Mouse (Mus musculus): ENCODE measurements around the gene Znrf2. TPM values are rescaled to one million over a fixed set of nuclear protein-coding genes. Genes with fewer than 3 reads are reported as not detected.

The Znrf2 gene
- total and polyA plus RNA-seq, 3 experiments: 16.0 to 26.9 (median 18.3) TPM

DNA sequence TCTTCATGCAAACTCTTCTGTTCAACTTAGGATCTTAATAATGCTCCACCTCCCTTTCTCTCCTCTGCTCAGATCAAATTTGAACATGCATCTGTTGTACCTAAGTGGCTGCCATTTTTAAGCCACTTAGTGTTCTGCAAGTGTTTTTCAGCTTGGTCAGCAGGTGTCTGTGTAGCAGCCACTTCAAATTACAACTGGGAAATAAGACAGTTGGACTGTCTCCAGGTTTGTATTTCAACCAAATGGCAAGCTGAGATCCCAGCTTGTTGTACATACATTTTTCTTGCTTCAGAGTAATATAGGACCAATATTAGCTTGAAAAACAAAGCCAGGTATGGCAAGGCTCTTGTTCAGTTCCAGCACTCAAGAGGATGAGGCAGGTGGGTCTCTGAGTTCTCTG lies 61.8 kb downstream of the Znrf2 start:
- Histone ChIP-seq H3K9ac (ENCODE audit: insufficient read depth, low read depth) (no peak overlapping the region), H3K4me2 (ENCODE audit: insufficient read depth, low read depth, poor library complexity, severe bottlenecking) (no peak overlapping the region), H3K4me3 (replicated peaks in 1 of 3; ENCODE audit: low read depth in 2 of 3, low read length in 2 of 3, poor library complexity in 1 of 3) (no peak overlapping the region), H3K9me3 (replicated peaks; ENCODE audit: low read length) (no peaks in the 10 kb centered on the region), H3K27me3 (replicated peaks) (no peaks in the 10 kb centered on the region), H3K79me2 (replicated peaks; ENCODE audit: control insufficient read depth, extremely low read depth, insufficient read depth, poor library complexity, severe bottlenecking) (no peaks in the 10 kb centered on the region), H3K27ac (ENCODE audit: insufficient read depth, low read depth) (no peak overlapping the region), H3K36me3 (replicated peaks in 1 of 2; ENCODE audit: control insufficient read depth in 1 of 2, insufficient read depth in 1 of 2, low read length in 1 of 2) (peaks cover 0 to 46% of the 10 kb centered on the region in 2 experiments), H3K4me1 (ENCODE audit: control insufficient read depth in 1 of 2, insufficient read depth in 2 of 2) (peaks cover 0 to 3% of the 10 kb centered on the region in 2 experiments; a peak in 1 of 4 replicates)
- dilution Hi-C loops (cut with MboI; ENCODE audit: extremely low pct_ligation_motif_present, extremely low pct_unique_long_range_greater_than_20kb, low sequenced_read_pairs) (no loop called here), in situ Hi-C loops (cut with MboI; ENCODE audit: low pct_ligation_motif_present, low pct_unique_long_range_greater_than_20kb, low sequenced_read_pairs) (no loop called here)
- DNase-seq (ENCODE audit: extremely low read depth): no peak
- no peak for TF ChIP-seq BHLHE40 (IDR thresholded peaks at IDR 0.05; ENCODE audit: low read depth, low read length)
- no peak for TF ChIP-seq MEF2A (IDR thresholded peaks at IDR 0.05; ENCODE audit: borderline replicate concordance, low read depth, low read length)
- no peak for TF ChIP-seq CTCF (conservative IDR thresholded peaks at IDR 0.05 in 1 of 2, IDR thresholded peaks at IDR 0.05 in 1 of 2; ENCODE audit: low read depth in 2 of 2, low read length in 2 of 2)
- no peak for TF ChIP-seq ETS1 (conservative IDR thresholded peaks at IDR 0.05; ENCODE audit: low read depth, low read length)
- no peak for TF ChIP-seq RCOR1 (conservative IDR thresholded peaks at IDR 0.05; ENCODE audit: low read depth, low read length)
- no peak for TF ChIP-seq MAZ (IDR thresholded peaks at IDR 0.05; ENCODE audit: low read depth, low read length)
- no peak for TF ChIP-seq CHD2 (IDR thresholded peaks at IDR 0.05; ENCODE audit: low read length)
- TF ChIP-seq UBTF (IDR thresholded peaks at IDR 0.05; ENCODE audit: low read depth, low read length): no peak
- no peak for TF ChIP-seq IRF4 (IDR thresholded peaks at IDR 0.05; ENCODE audit: low read depth, low read length)
- no peak for TF ChIP-seq RAD21 (IDR thresholded peaks at IDR 0.05; ENCODE audit: low read depth, low read length)

DNA sequence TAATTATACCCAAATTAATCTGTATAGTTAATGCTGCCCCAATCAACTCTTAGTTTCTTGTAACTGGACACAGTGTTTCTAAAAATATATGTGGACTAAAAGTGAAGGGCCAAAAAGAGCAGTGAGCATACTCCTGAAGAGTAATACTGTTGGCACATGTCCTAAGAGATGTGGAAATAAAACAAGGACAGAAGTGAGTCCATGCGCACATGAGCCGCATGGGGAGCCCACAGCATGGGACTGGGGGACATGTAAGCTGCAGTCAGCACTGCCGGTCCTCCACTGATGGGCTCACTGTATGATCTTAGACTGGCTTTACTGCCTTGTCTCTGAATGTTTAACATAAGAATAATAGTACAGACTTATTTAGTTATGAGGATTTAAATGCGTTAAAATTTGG lies 63.4 kb downstream of the Znrf2 start:
- Histone ChIP-seq H3K9me3 (replicated peaks; ENCODE audit: low read length) (no peaks in the 10 kb centered on the region), H3K4me1 (ENCODE audit: control insufficient read depth in 1 of 2, insufficient read depth in 2 of 2) (peaks cover 0 to 3% of the 10 kb centered on the region in 2 experiments; a peak in 1 of 4 replicates), H3K4me3 (replicated peaks in 1 of 3; ENCODE audit: low read depth in 2 of 3, low read length in 2 of 3, poor library complexity in 1 of 3) (no peak overlapping the region), H3K27ac (ENCODE audit: insufficient read depth, low read depth) (no peak overlapping the region), H3K36me3 (replicated peaks in 1 of 2; ENCODE audit: control insufficient read depth in 1 of 2, insufficient read depth in 1 of 2, low read length in 1 of 2) (peaks cover under 1 to 50% of the 10 kb centered on the region in 2 experiments), H3K4me2 (ENCODE audit: insufficient read depth, low read depth, poor library complexity, severe bottlenecking) (no peak overlapping the region), H3K27me3 (replicated peaks) (no peaks in the 10 kb centered on the region), H3K79me2 (replicated peaks; ENCODE audit: control insufficient read depth, extremely low read depth, insufficient read depth, poor library complexity, severe bottlenecking) (no peaks in the 10 kb centered on the region), H3K9ac (ENCODE audit: insufficient read depth, low read depth) (no peak overlapping the region)
- dilution Hi-C loops (cut with MboI; ENCODE audit: extremely low pct_ligation_motif_present, extremely low pct_unique_long_range_greater_than_20kb, low sequenced_read_pairs) (no loop called here), in situ Hi-C loops (cut with MboI; ENCODE audit: low pct_ligation_motif_present, low pct_unique_long_range_greater_than_20kb, low sequenced_read_pairs) (no loop called here)
- no peak for TF ChIP-seq GABPA (IDR thresholded peaks at IDR 0.05; ENCODE audit: insufficient replicate concordance, low read depth, low read length)
- no peak for TF ChIP-seq ZC3H11A (IDR thresholded peaks at IDR 0.05; ENCODE audit: low read depth, low read length)
- TF ChIP-seq MAZ (IDR thresholded peaks at IDR 0.05; ENCODE audit: low read depth, low read length): no peak
- no peak for TF ChIP-seq ZKSCAN1 (IDR thresholded peaks at IDR 0.05; ENCODE audit: borderline replicate concordance, low read depth, low read length)
- no peak for TF ChIP-seq BHLHE40 (IDR thresholded peaks at IDR 0.05; ENCODE audit: low read depth, low read length)
- TF ChIP-seq MAFK (IDR thresholded peaks at IDR 0.05; ENCODE audit: insufficient replicate concordance, low read length): no peak
- TF ChIP-seq RCOR1 (conservative IDR thresholded peaks at IDR 0.05; ENCODE audit: low read depth, low read length): no peak
- no peak for TF ChIP-seq ETS1 (conservative IDR thresholded peaks at IDR 0.05; ENCODE audit: low read depth, low read length)
- no peak for TF ChIP-seq ELF1 (IDR thresholded peaks at IDR 0.05; ENCODE audit: low read depth, low read length)
- TF ChIP-seq SMC3 (IDR thresholded peaks at IDR 0.05; ENCODE audit: low read depth, low read length): no peak
- TF ChIP-seq ZNF384 (IDR thresholded peaks at IDR 0.05; ENCODE audit: low read depth, low read length): no peak
- TF ChIP-seq RAD21 (IDR thresholded peaks at IDR 0.05; ENCODE audit: low read depth, low read length): no peak
- no peak for TF ChIP-seq ZMIZ1 (IDR thresholded peaks at IDR 0.05; ENCODE audit: low read depth, low read length)
- TF ChIP-seq PAX5 (IDR thresholded peaks at IDR 0.05; ENCODE audit: low read length): no peak
- no peak for DNase-seq (ENCODE audit: extremely low read depth)

Data from CH12.LX (cell line).